ENCODE assay signal across 34 mouse cellular contexts in the genomic region with DNA sequence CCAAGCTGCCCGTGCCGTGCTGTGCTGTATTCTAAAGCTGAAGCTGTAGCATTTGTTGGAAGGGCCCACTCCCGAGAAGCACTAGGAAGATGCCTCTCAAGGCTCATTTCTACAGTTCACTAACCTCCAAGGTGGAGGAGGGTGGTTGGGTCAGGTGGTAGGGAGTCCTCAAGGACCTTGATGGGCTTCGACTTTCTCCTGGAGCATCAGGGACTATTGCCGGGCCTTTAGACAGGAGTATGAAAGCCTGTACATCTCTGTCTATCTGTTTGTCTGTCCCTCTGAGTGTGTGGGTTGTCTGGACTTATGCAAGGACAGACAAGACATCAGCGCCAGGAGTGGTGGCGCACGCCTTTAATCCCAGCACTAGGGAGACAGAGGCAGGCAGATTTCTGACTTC.
"Had no signal": no experiment of that assay in that cellular context is flagged by ENCODE, and none has a peak within 500 bp of the region (broad histone marks: within the 10 kb centered on the region; RNA-seq: fewer than 3 reads in every experiment).

No protein-coding gene starts in this region.

- H3K36me3 ChIP-seq: heart, embryonic 12.5 days; heart, embryonic 13.5 days; heart, embryonic 15.5 days; hindbrain, embryonic 10.5 days; hindbrain, embryonic 12.5 days; hindbrain, embryonic 13.5 days; hindbrain, embryonic 15.5 days; intestine, embryonic 15.5 days; kidney, embryonic 15.5 days had no signal

- H3K4me3 ChIP-seq: heart, embryonic 12.5 days; heart, embryonic 13.5 days; heart, embryonic 15.5 days; hindbrain, embryonic 10.5 days; hindbrain, embryonic 12.5 days; hindbrain, embryonic 13.5 days; hindbrain, embryonic 15.5 days; intestine, embryonic 15.5 days; kidney, embryonic 15.5 days; layer of hippocampus, adult 2 months; left cerebral cortex, adult 2 months had no signal

- DNase-seq: heart, postnatal 10 days; heart, postnatal 14 days; heart, postnatal 36 days; heart, postnatal 4 days; kidney, adult 11 months; kidney, adult 18-20 months; kidney, adult 2 months; kidney, adult 8-10 months; kidney, adult 9 months; kidney, postnatal 10 days; kidney, postnatal 14 days; kidney, postnatal 25 days; kidney, postnatal 36 days; kidney, postnatal 4 days; layer of hippocampus, adult 9-11 months; layer of hippocampus, postnatal 36 days had no signal

- H3K27ac ChIP-seq: heart, embryonic 13.5 days; heart, embryonic 15.5 days; hindbrain, embryonic 10.5 days; hindbrain, embryonic 12.5 days; hindbrain, embryonic 13.5 days; hindbrain, embryonic 14.5 days; hindbrain, embryonic 15.5 days; hindbrain, postnatal 0 days; intestine, embryonic 15.5 days; kidney, embryonic 15.5 days; kidney, postnatal 0 days; layer of hippocampus, adult 2 months; left cerebral cortex, adult 2 months had no signal

- ATAC-seq: hindbrain, embryonic 16.5 days; hindbrain, postnatal 0 days; inflammation-experienced regulatory T-cells, adult 6 months; intestine, embryonic 15.5 days; intestine, embryonic 16.5 days; intestine, postnatal 0 days had no signal

- H3K4me1 ChIP-seq: heart, embryonic 12.5 days; heart, embryonic 13.5 days; heart, embryonic 15.5 days; hindbrain, embryonic 10.5 days; hindbrain, embryonic 12.5 days; hindbrain, embryonic 13.5 days; hindbrain, embryonic 15.5 days; intestine, embryonic 15.5 days had no signal

- H3K9me3 ChIP-seq: heart, embryonic 12.5 days; heart, embryonic 13.5 days; heart, embryonic 15.5 days; hindbrain, embryonic 10.5 days; hindbrain, embryonic 12.5 days; hindbrain, embryonic 13.5 days; hindbrain, embryonic 15.5 days; intestine, embryonic 15.5 days; kidney, embryonic 15.5 days had no signal

- H3K4me2 ChIP-seq: heart, embryonic 12.5 days; heart, embryonic 13.5 days; heart, embryonic 15.5 days; hindbrain, embryonic 12.5 days; hindbrain, embryonic 13.5 days; hindbrain, embryonic 14.5 days; hindbrain, embryonic 15.5 days; intestine, embryonic 15.5 days; kidney, embryonic 15.5 days had no signal

- H3K27me3 ChIP-seq: heart, embryonic 12.5 days; heart, embryonic 13.5 days; heart, embryonic 15.5 days; hindbrain, embryonic 12.5 days; hindbrain, embryonic 13.5 days; hindbrain, embryonic 15.5 days; intestine, embryonic 15.5 days; kidney, embryonic 15.5 days had no signal

- H3K9ac ChIP-seq: heart, embryonic 12.5 days; heart, embryonic 13.5 days; heart, embryonic 15.5 days; hindbrain, embryonic 12.5 days; hindbrain, embryonic 13.5 days; hindbrain, embryonic 14.5 days; hindbrain, embryonic 15.5 days; intestine, embryonic 15.5 days; kidney, embryonic 15.5 days had no signal
